In the genomic region with DNA sequence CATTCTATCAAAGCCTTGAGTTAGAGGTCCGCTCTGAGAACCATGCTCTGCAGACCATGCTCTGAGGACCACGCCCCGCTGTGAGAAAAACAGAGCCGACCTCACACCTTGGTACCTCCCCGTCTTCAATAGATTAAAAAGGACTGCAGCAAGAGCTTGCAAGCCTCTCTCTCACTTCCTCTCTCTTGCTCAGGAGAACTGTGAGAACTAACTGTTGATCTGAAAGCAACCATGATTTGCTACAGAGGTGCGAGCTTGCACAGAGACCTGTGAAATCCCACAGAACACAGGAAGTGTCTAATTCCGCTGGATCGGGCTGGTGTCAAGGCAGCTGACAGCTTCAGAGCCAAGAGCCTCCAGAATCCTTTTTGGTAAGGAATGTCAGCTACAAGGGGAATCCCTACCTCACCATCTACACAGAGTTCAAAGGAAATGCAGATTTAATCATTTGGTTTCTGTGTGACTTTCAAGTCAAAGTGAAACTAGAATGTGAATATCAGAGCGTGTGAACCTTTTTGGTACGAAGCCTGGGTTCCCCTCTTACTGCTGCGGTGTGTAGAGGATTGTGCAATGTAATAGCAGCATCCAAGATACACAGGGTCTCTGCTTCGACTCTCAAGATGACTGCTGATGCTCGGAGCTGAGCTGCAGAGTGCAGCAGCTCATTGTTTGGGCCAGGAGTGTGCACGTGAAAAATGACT, we compare ENCODE assay signal across 8 mouse cellular contexts.
DNase-seq lines count a peak whose midpoint lies in the region; ATAC-seq and TF ChIP-seq lines count a peak whose summit lies in the region.

No protein-coding gene starts in this region.

- H3K27ac ChIP-seq in forebrain, embryonic 10.5 days, result 0 out of 2 replicates have a peak overlapping the region, but pooled peaks have one; percentile 25
- H3K27ac ChIP-seq in forebrain, embryonic 15.5 days (replicated peaks), result no peak overlapping the region
- H3K27ac ChIP-seq in bone marrow, adult 2 months (ENCODE audit: control insufficient read depth, insufficient read depth, low read depth, low read length, poor library complexity), result peak overlapping the region; percentile 84
- no peak overlapping the region for H3K27ac ChIP-seq in limb, embryonic 15.5 days
- no peak overlapping the region for H3K27ac ChIP-seq in forebrain, embryonic 12.5 days
- no peak overlapping the region for H3K27ac ChIP-seq in forebrain, embryonic 14.5 days (ENCODE audit: low read depth, low read length)

- no peak for ATAC-seq in forebrain, embryonic 15.5 days (replicated peaks)
- no peak for ATAC-seq in limb, embryonic 15.5 days (ENCODE audit: insufficient number of reproducible peaks, low FRiP score, low TSS enrichment, low read depth)
- ATAC-seq in forebrain, embryonic 12.5 days (ENCODE audit: low FRiP score), result no peak
- no peak for ATAC-seq in forebrain, embryonic 14.5 days

- H3K36me3 ChIP-seq in forebrain, embryonic 10.5 days (replicated peaks), result peaks cover 27% of the 10 kb centered on the region
- H3K36me3 ChIP-seq in forebrain, embryonic 15.5 days, result no peaks in the 10 kb centered on the region
- H3K36me3 ChIP-seq in limb, embryonic 15.5 days, result no peaks in the 10 kb centered on the region
- no peaks in the 10 kb centered on the region for H3K36me3 ChIP-seq in forebrain, embryonic 12.5 days (replicated peaks)
- no peaks in the 10 kb centered on the region for H3K36me3 ChIP-seq in forebrain, embryonic 14.5 days (ENCODE audit: control insufficient read depth, insufficient read depth, low read length)

- no peaks in the 10 kb centered on the region; the same call in 1 of the 2 replicates for H3K27me3 ChIP-seq in forebrain, embryonic 10.5 days (ENCODE audit: poor library complexity, severe bottlenecking)
- no peaks in the 10 kb centered on the region for H3K27me3 ChIP-seq in forebrain, embryonic 15.5 days
- H3K27me3 ChIP-seq in limb, embryonic 15.5 days, result no peaks in the 10 kb centered on the region
- no peaks in the 10 kb centered on the region for H3K27me3 ChIP-seq in forebrain, embryonic 12.5 days
- H3K27me3 ChIP-seq in forebrain, embryonic 14.5 days (replicated peaks; ENCODE audit: control insufficient read depth, insufficient read depth, low read length), result no peaks in the 10 kb centered on the region

- no peak for TF ChIP-seq CTCF in bone marrow, adult 2 months (IDR thresholded peaks at IDR 0.05; ENCODE audit: control insufficient read depth, insufficient read depth, low read length)

- no peak for DNase-seq in forebrain, embryonic 10.5 days (ENCODE audit: extremely low spot score, low spot score)
- DNase-seq in spleen, adult 18-20 months, result peak; percentile 67 to 74
- DNase-seq in right cerebral cortex, adult 2 months (ENCODE audit: low spot score in 2 of 2), result no peak
- DNase-seq in forebrain, embryonic 14.5 days (ENCODE audit: low spot score), result no peak

- peaks cover 14% of the 10 kb centered on the region for H3K9me3 ChIP-seq in forebrain, embryonic 10.5 days
- H3K9me3 ChIP-seq in forebrain, embryonic 15.5 days, result no peaks in the 10 kb centered on the region
- H3K9me3 ChIP-seq in limb, embryonic 15.5 days, result no peaks in the 10 kb centered on the region
- peaks cover 6% of the 10 kb centered on the region; the same call in 1 of the 2 replicates for H3K9me3 ChIP-seq in forebrain, embryonic 12.5 days
- H3K9me3 ChIP-seq in forebrain, embryonic 14.5 days (replicated peaks; ENCODE audit: control insufficient read depth, low read length), result no peaks in the 10 kb centered on the region

- peaks cover 28% of the 10 kb centered on the region for H3K4me1 ChIP-seq in forebrain, embryonic 10.5 days
- peaks cover 9% of the 10 kb centered on the region for H3K4me1 ChIP-seq in forebrain, embryonic 15.5 days
- H3K4me1 ChIP-seq in bone marrow, adult 2 months (ENCODE audit: control insufficient read depth, insufficient read depth, low read length), result peaks cover 2% of the 10 kb centered on the region; the same call in 1 of the 2 replicates
- H3K4me1 ChIP-seq in limb, embryonic 15.5 days, result 0 out of 2 replicates have a peak, but pooled peaks cover 3% of the 10 kb centered on the region
- H3K4me1 ChIP-seq in forebrain, embryonic 12.5 days, result peaks cover 13% of the 10 kb centered on the region
- H3K4me1 ChIP-seq in forebrain, embryonic 14.5 days (ENCODE audit: control insufficient read depth, insufficient read depth, low read length), result peaks cover 9% of the 10 kb centered on the region

- TF ChIP-seq POLR2A in bone marrow, adult 2 months (IDR thresholded peaks at IDR 0.05; ENCODE audit: borderline replicate concordance, control insufficient read depth, low read depth, low read length), result no peak

- H3K9ac ChIP-seq in forebrain, embryonic 15.5 days (replicated peaks), result no peak overlapping the region
- H3K9ac ChIP-seq in limb, embryonic 15.5 days, result no peak overlapping the region
- H3K9ac ChIP-seq in forebrain, embryonic 12.5 days, result no peak overlapping the region
- H3K9ac ChIP-seq in forebrain, embryonic 14.5 days (ENCODE audit: low read length), result no peak overlapping the region

- no peak overlapping the region for H3K4me2 ChIP-seq in forebrain, embryonic 15.5 days (replicated peaks)
- peak overlapping the region; percentile 12; the same call in 1 of the 2 replicates for H3K4me2 ChIP-seq in limb, embryonic 15.5 days
- no peak overlapping the region for H3K4me2 ChIP-seq in forebrain, embryonic 12.5 days
- H3K4me2 ChIP-seq in forebrain, embryonic 14.5 days (ENCODE audit: low read length), result no peak overlapping the region

- no peak overlapping the region for H3K4me3 ChIP-seq in forebrain, embryonic 10.5 days
- H3K4me3 ChIP-seq in forebrain, embryonic 15.5 days, result no peak overlapping the region
- H3K4me3 ChIP-seq in bone marrow, adult 2 months (replicated peaks; ENCODE audit: control insufficient read depth, low read depth, low read length), result peak overlapping the region; percentile 63
- no peak overlapping the region for H3K4me3 ChIP-seq in limb, embryonic 15.5 days
- no peak overlapping the region for H3K4me3 ChIP-seq in forebrain, embryonic 12.5 days (replicated peaks)
- H3K4me3 ChIP-seq in forebrain, embryonic 14.5 days (ENCODE audit: low read depth, low read length), result no peak overlapping the region

- WGBS in forebrain, embryonic 10.5 days, result 87% methylated on average over 14 of the region's 14 CpGs
- WGBS in forebrain, embryonic 15.5 days, result 84% methylated on average over 14 of the region's 14 CpGs
- 6% methylated on average over 14 of the region's 14 CpGs for WGBS in bone marrow, adult 2 months
- whole genome bisulfite sequencing in limb, embryonic 15.5 days, result 52% methylated on average over 14 of the region's 14 CpGs
- WGBS in forebrain, embryonic 12.5 days, result 88% methylated on average over 14 of the region's 14 CpGs
- 90% methylated on average over 14 of the region's 14 CpGs for WGBS in forebrain, embryonic 14.5 days

Comparison
In these comparisons a context has a peak if more than half of its experiments do, and no peak if none do; other contexts are left out.
1. H3K27ac ChIP-seq: peak in forebrain, embryonic 10.5 days (single experiment) and bone marrow, adult 2 months (single experiment); none in forebrain, embryonic 15.5 days (single experiment), limb, embryonic 15.5 days (single experiment), forebrain, embryonic 12.5 days (single experiment) and forebrain, embryonic 14.5 days (single experiment).
2. DNase-seq: peak in spleen, adult 18-20 months (2 of 2); none in forebrain, embryonic 10.5 days (single experiment), right cerebral cortex, adult 2 months (0 of 2) and forebrain, embryonic 14.5 days (single experiment).